8 mouse cellular contexts compared by ENCODE assay signal in genomic region chr11:113682897-113683626, GRCm38 (mm10). TPM values are rescaled to one million over a fixed set of nuclear protein-coding genes. Genes with fewer than 3 reads are reported as not detected.
DNase-seq lines count a peak whose midpoint lies in the region; ATAC-seq and TF ChIP-seq lines count a peak whose summit lies in the region.

No protein-coding gene starts in this region.

- TF ChIP-seq CTCF in intestine, postnatal 0 days (IDR thresholded peaks at IDR 0.05; ENCODE audit: low read depth), result no peak
- no peak for TF ChIP-seq CTCF in liver, postnatal 0 days (IDR thresholded peaks at IDR 0.05; ENCODE audit: low read depth)

- H3K4me2 ChIP-seq in intestine, postnatal 0 days (replicated peaks; ENCODE audit: low read depth), result peak overlapping the region; percentile 87
- peak overlapping the region; percentile 95 for H3K4me2 ChIP-seq in liver, postnatal 0 days (ENCODE audit: low read depth, low read length)
- peak overlapping the region; percentile 90 for H3K4me2 ChIP-seq in neural tube, embryonic 12.5 days (replicated peaks)

- no peaks in the 10 kb centered on the region for H3K27me3 ChIP-seq in intestine, postnatal 0 days (replicated peaks; ENCODE audit: control insufficient read depth, insufficient read depth, low read length)
- no peaks in the 10 kb centered on the region for H3K27me3 ChIP-seq in liver, postnatal 0 days (ENCODE audit: insufficient read depth, low read length)
- H3K27me3 ChIP-seq in neural tube, embryonic 12.5 days (replicated peaks), result no peaks in the 10 kb centered on the region

- H3K4me3 ChIP-seq in intestine, postnatal 0 days (ENCODE audit: low read depth, low read length), result peak overlapping the region; percentile 84
- H3K4me3 ChIP-seq in liver, postnatal 0 days (ENCODE audit: low read depth, low read length), result peak overlapping the region; percentile 97
- H3K4me3 ChIP-seq in neural tube, embryonic 12.5 days, result peak overlapping the region; percentile 87

- peak; percentile 6 for ATAC-seq in intestine, postnatal 0 days
- peak; percentile 31 for ATAC-seq in liver, postnatal 0 days
- peak; percentile 34 for ATAC-seq in neural tube, embryonic 12.5 days (ENCODE audit: low FRiP score, low read depth)

- peaks cover 5% of the 10 kb centered on the region for H3K36me3 ChIP-seq in intestine, postnatal 0 days (ENCODE audit: control insufficient read depth, insufficient read depth)
- peaks cover 8% of the 10 kb centered on the region for H3K36me3 ChIP-seq in liver, postnatal 0 days (replicated peaks; ENCODE audit: insufficient read depth, low read length)
- H3K36me3 ChIP-seq in neural tube, embryonic 12.5 days, result peaks cover 4% of the 10 kb centered on the region

- H3K9ac ChIP-seq in intestine, postnatal 0 days (ENCODE audit: low read depth, low read length), result peak overlapping the region; percentile 86
- H3K9ac ChIP-seq in liver, postnatal 0 days (replicated peaks), result peak overlapping the region; percentile 97
- H3K9ac ChIP-seq in neural tube, embryonic 12.5 days, result peak overlapping the region; percentile 81

- no peak for TF ChIP-seq EP300 in liver, postnatal 0 days (IDR thresholded peaks at IDR 0.05; ENCODE audit: low read depth)

- peak; percentile 36 for DNase-seq in urinary bladder, adult 2 months (ENCODE audit: low spot score)
- DNase-seq in urinary bladder, postnatal 10 days (ENCODE audit: low spot score), result no peak
- DNase-seq in embryo, embryonic 10.5 days (ENCODE audit: low spot score), result peak; percentile 75
- DNase-seq in heart, adult 11 months, result peak; percentile 96
- DNase-seq in liver, postnatal 0 days, result peak; percentile 78
- peak; percentile 83 for DNase-seq in testis, postnatal 10 days (ENCODE audit: low spot score)

- H3K9me3 ChIP-seq in intestine, postnatal 0 days (ENCODE audit: control insufficient read depth), result no peaks in the 10 kb centered on the region
- H3K9me3 ChIP-seq in liver, postnatal 0 days (ENCODE audit: low read length), result no peaks in the 10 kb centered on the region
- H3K9me3 ChIP-seq in neural tube, embryonic 12.5 days, result no peaks in the 10 kb centered on the region

- H3K27ac ChIP-seq in intestine, postnatal 0 days (ENCODE audit: low read depth, low read length), result peak overlapping the region; percentile 96
- peak overlapping the region; percentile 98 for H3K27ac ChIP-seq in liver, postnatal 0 days (ENCODE audit: low read depth)
- H3K27ac ChIP-seq in neural tube, embryonic 12.5 days, result peak overlapping the region; percentile 79

- WGBS in intestine, postnatal 0 days, result 2% methylated on average over 38 of the region's 38 CpGs
- WGBS in liver, postnatal 0 days (ENCODE audit: insufficient replicate concordance), result 5% methylated on average over 38 of the region's 38 CpGs
- 4% methylated on average over 38 of the region's 38 CpGs for WGBS in neural tube, embryonic 12.5 days

- H3K4me1 ChIP-seq in intestine, postnatal 0 days (replicated peaks; ENCODE audit: control insufficient read depth, insufficient read depth, low read length), result peaks cover 11% of the 10 kb centered on the region
- H3K4me1 ChIP-seq in liver, postnatal 0 days (ENCODE audit: insufficient read depth), result peaks cover 34% of the 10 kb centered on the region
- H3K4me1 ChIP-seq in neural tube, embryonic 12.5 days, result peaks cover 45% of the 10 kb centered on the region

RNA-seq across cellular contexts. Expression of gene Fam104a, which starts 0.9 kb away (rescaled TPM):
- polyA plus RNA-seq in urinary bladder, adult 2 months (2012; rRNA removed), result 25.0 and 26.5 TPM in 2 replicates
- 40.0 and 41.9 TPM in 2 replicates for polyA plus RNA-seq in intestine, postnatal 0 days (2015; fragmentation: Nextera tagmentation; extraction: Ambion mirVana)
- polyA plus RNA-seq in liver, postnatal 0 days (2015; fragmentation: Nextera tagmentation; extraction: Ambion mirVana), result 24.1 and 26.5 TPM in 2 replicates
- 49.9 and 51.0 TPM in 2 replicates for polyA plus RNA-seq in neural tube, embryonic 12.5 days (2016; fragmentation: Nextera tagmentation; extraction: Ambion mirVana)

RNA-seq across cellular contexts. Expression of gene D11Wsu47e, which starts 1.1 kb away (rescaled TPM):
- polyA plus RNA-seq in urinary bladder, adult 2 months (2012; rRNA removed), result 11.5 and 12.5 TPM in 2 replicates
- polyA plus RNA-seq in intestine, postnatal 0 days (2015; fragmentation: Nextera tagmentation; extraction: Ambion mirVana), result 9.0 and 9.6 TPM in 2 replicates
- 4.3 and 4.6 TPM in 2 replicates for polyA plus RNA-seq in liver, postnatal 0 days (2015; fragmentation: Nextera tagmentation; extraction: Ambion mirVana)
- polyA plus RNA-seq in neural tube, embryonic 12.5 days (2016; fragmentation: Nextera tagmentation; extraction: Ambion mirVana), result 21.9 and 22.8 TPM in 2 replicates

RNA-seq across cellular contexts. Expression of gene Cpsf4l, which starts 26.8 kb away (rescaled TPM):
- 0.38 and 0.44 TPM in 2 replicates for polyA plus RNA-seq in urinary bladder, adult 2 months (2012; rRNA removed)
- polyA plus RNA-seq in intestine, postnatal 0 days (2015; fragmentation: Nextera tagmentation; extraction: Ambion mirVana), result not detected in 2 replicates
- polyA plus RNA-seq in liver, postnatal 0 days (2015; fragmentation: Nextera tagmentation; extraction: Ambion mirVana), result 0.38 and 0.46 TPM in 2 replicates
- 0.38 and 0.59 TPM in 2 replicates for polyA plus RNA-seq in neural tube, embryonic 12.5 days (2016; fragmentation: Nextera tagmentation; extraction: Ambion mirVana)

RNA-seq across cellular contexts. Expression of gene Slc39a11, which starts 33.2 kb away (rescaled TPM):
- 12.8 and 13.2 TPM in 2 replicates for polyA plus RNA-seq in urinary bladder, adult 2 months (2012; rRNA removed)
- polyA plus RNA-seq in intestine, postnatal 0 days (2015; fragmentation: Nextera tagmentation; extraction: Ambion mirVana), result 50.7 and 54.7 TPM in 2 replicates
- 10.2 and 10.9 TPM in 2 replicates for polyA plus RNA-seq in liver, postnatal 0 days (2015; fragmentation: Nextera tagmentation; extraction: Ambion mirVana)
- polyA plus RNA-seq in neural tube, embryonic 12.5 days (2016; fragmentation: Nextera tagmentation; extraction: Ambion mirVana), result 26.1 and 26.7 TPM in 2 replicates

RNA-seq across cellular contexts. Expression of gene Cog1, which starts 34.1 kb away (rescaled TPM):
- 40.7 and 42.7 TPM in 2 replicates for polyA plus RNA-seq in urinary bladder, adult 2 months (2012; rRNA removed)
- 19.6 and 20.9 TPM in 2 replicates for polyA plus RNA-seq in intestine, postnatal 0 days (2015; fragmentation: Nextera tagmentation; extraction: Ambion mirVana)
- polyA plus RNA-seq in liver, postnatal 0 days (2015; fragmentation: Nextera tagmentation; extraction: Ambion mirVana), result 6.5 and 7.1 TPM in 2 replicates
- polyA plus RNA-seq in neural tube, embryonic 12.5 days (2016; fragmentation: Nextera tagmentation; extraction: Ambion mirVana), result 44.1 and 50.7 TPM in 2 replicates
